Mouse (Mus musculus) liver, embryonic 13.5 days (tissue): ENCODE results near the gene Slc25a1. TPM values are rescaled to one million over a fixed set of nuclear protein-coding genes. Genes with fewer than 3 reads are reported as not detected.
"Not testable (repeated sequence)": the region's sequence is repeated elsewhere in the genome, so short reads cannot be mapped to it uniquely, and the experiment has no call there.

Source experiments
- ATAC-seq: fragments of 200-750 bp; cut with Nextera tagmentation; 2 replicates; pipeline ENCODE4 v1.8.0; 2017; ENCODE audit warnings: low read depth, mild to moderate bottlenecking, moderate number of reproducible peaks, moderate library complexity
- DNase-seq: peaks from one replicate; pipeline ENCODE4 v3.0.0; 2022
- H3K27ac ChIP-seq: fragments of 300-500 bp; sonication (generic); 2 replicates; pipeline ENCODE4 v1.5.1; 2015; ENCODE audit warnings: moderate library complexity, mild to moderate bottlenecking, inconsistent platforms
- H3K27me3 ChIP-seq: fragments of 300-500 bp; sonication (generic); 2 replicates; pipeline ENCODE4 v1.6.1; 2015; ENCODE audit warnings: mild to moderate bottlenecking, inconsistent platforms
- H3K36me3 ChIP-seq: fragments of 300-500 bp; sonication (generic); 2 replicates; pipeline ENCODE4 v1.6.1; 2015; ENCODE audit warnings: mild to moderate bottlenecking, inconsistent platforms
- H3K4me1 ChIP-seq: fragments of 300-500 bp; sonication (generic); replicated peaks from 2 replicates; pipeline ENCODE4 v1.6.1; 2015; ENCODE audit warnings: inconsistent platforms
- H3K4me2 ChIP-seq: fragments of 300-500 bp; sonication (generic); 2 replicates; pipeline ENCODE4 v1.6.1; 2015; ENCODE audit warnings: inconsistent platforms, mild to moderate bottlenecking, moderate library complexity
- H3K4me3 ChIP-seq: fragments of 300-500 bp; sonication (generic); replicated peaks from 2 replicates; pipeline ENCODE4 v1.5.1; 2015; ENCODE audit warnings: mild to moderate bottlenecking, inconsistent platforms
- H3K9ac ChIP-seq: fragments of 300-500 bp; sonication (generic); 2 replicates; pipeline ENCODE4 v1.6.1; 2015; ENCODE audit warnings: mild to moderate bottlenecking, inconsistent platforms
- H3K9me3 ChIP-seq: fragments of 300-500 bp; sonication (generic); replicated peaks from 2 replicates; pipeline ENCODE4 v1.6.1; 2016; ENCODE audit warnings: inconsistent platforms
- WGBS: fragments of 180-500 bp; shearing (Covaris S2); methylation state at CpG from one replicate; pipeline ENCODE4 v1.1.7; 2015; ENCODE audit not compliant: insufficient replicate concordance; 5-methylcytosine and 5-hydroxymethylcytosine counted together
- polyA plus RNA-seq: library from polyadenylated mRNA; unstranded; fragments of >200 nt; fragmentation: Nextera tagmentation; extraction: Ambion mirVana; gene quantifications from 2 replicates; pipeline ENCODE4 v1.2.1, GENCODE M21; 2015

Slc25a1 gene
- polyA plus RNA-seq: 78.6 and 83.0 TPM in 2 replicates

DNA sequence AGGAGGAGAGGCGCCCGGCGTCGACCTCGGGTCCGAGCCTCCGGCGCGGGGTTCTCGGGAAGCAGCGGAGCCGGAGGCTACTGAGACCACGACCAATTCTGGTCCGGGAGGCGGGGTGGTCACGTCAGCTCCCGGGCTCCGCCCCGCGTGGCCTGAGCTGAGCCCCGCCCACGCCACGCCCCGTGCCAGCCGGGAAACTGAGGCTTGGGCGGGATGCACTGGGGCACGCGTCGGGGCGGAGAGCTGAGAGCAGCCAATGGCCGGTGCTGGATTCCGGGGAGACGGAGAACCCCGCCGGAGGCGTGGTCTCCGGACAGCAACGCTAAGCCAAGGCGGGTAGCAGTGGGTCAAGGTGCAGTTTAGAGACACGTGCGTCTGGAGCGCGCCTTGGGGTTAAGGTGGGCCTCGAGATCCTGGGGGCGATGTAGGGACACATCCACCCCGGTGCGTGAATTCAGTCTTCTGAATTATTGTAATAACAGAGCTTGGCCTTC is at the start of gene Slc25a1:
Gene Slc25a1, minus strand, starts transcription at position 133 of the 494 bp plus-strand sequence.
- WGBS: under 1% methylated on average over 47 of the region's 47 CpGs
- DNase-seq: peak; percentile 89
- Histone ChIP-seq H3K4me2 (peak within 1 kb of the TSS; percentile 100), H3K4me3 (peak within 1 kb of the TSS; percentile 91), H3K9me3 (no peaks in the 10 kb centered on the region), H3K27me3 (no peaks in the 10 kb centered on the region), H3K27ac (peak within 1 kb of the TSS; percentile 87), H3K4me1 (peaks cover 62% of the 10 kb centered on the region), H3K9ac (peak within 1 kb of the TSS; percentile 93), H3K36me3 (peaks cover 22% of the 10 kb centered on the region)
- ATAC-seq: peak; percentile 86

- DNase-seq: no peak
- Histone ChIP-seq H3K9ac (no peak overlapping the region), H3K4me3 (no peak overlapping the region), H3K36me3 (no peaks in the 10 kb centered on the region), H3K4me2 (no peak overlapping the region), H3K9me3 (no peaks in the 10 kb centered on the region), H3K27ac (no peak overlapping the region), H3K4me1 (no peaks in the 10 kb centered on the region), H3K27me3 (no peaks in the 10 kb centered on the region)
- WGBS: 63% methylated on average over 5 of the region's 5 CpGs
- ATAC-seq: no peak
These were observed 43.8 kb upstream of the Slc25a1 start for GRCm38 (mm10) chr16:17971853-17972252.

- H3K4me3 ChIP-seq: no peak overlapping the region
- no peak overlapping the region for H3K9ac ChIP-seq
- H3K27ac ChIP-seq: no peak overlapping the region
- no peak overlapping the region for H3K4me2 ChIP-seq
- 71% methylated on average over 7 of the region's 7 CpGs for WGBS
- no peaks in the 10 kb centered on the region for H3K4me1 ChIP-seq
- H3K9me3 ChIP-seq: no peaks in the 10 kb centered on the region
- ATAC-seq (no peak), DNase-seq (no peak)
- H3K27me3 ChIP-seq: no peaks in the 10 kb centered on the region
- no peaks in the 10 kb centered on the region for H3K36me3 ChIP-seq
These were observed 34.1 kb upstream of the Slc25a1 start for GRCm38 (mm10) chr16:17962091-17962490.

DNA sequence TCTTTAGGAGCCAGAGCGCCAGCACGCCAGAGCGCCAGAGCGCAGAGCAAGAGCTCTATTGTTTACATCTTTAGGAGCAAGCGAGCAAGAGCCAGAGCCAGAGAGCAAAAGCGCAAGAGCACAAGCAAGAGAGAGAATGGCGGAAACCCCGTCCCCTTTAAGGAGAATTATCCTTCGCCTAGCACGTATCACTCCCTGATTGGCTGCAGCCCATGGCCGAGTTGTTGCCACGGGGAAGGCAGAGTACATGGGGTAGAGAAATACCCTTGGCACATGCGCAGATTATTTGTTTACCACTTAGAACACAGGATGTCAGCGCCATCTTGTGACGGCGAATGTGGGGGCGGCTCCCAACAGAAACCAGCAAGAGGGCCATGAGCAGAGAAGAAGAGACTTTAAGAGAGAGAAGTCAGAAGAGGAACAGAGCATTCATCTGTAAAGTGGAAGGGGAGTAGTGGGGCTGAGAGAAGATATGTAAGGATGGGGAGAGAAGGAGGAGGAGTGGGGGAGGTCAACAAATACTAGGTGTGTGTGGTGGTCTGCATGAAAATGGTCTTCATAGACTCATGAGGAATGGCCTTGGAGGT is 28.1 kb upstream of the Slc25a1 start:
- H3K4me1 ChIP-seq, H3K9ac ChIP-seq, DNase-seq, H3K4me2 ChIP-seq, H3K4me3 ChIP-seq, H3K27me3 ChIP-seq, H3K36me3 ChIP-seq, ATAC-seq, H3K27ac ChIP-seq, H3K9me3 ChIP-seq: not testable (repeated sequence)
- WGBS: 91% methylated on average over 17 of the region's 17 CpGs

DNA sequence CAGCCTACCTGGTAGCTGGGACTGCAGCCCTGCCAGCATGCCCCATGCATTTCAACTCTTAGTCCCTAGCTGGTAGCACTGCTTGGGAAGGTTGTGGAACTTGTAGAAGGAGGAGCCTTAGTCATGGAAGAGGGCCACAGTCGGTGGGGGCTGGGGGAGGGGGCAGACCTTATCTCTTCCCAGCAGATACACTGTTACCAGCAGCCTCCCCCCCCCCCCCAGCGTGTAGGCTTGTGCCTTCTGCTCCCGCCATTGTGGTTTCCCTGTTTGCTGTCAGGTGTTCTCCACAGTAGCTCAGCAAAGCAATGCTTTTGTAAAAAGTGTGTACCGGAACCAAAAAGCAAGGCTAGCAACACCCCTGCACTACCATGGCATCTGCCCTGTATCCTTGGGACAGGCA is 23.6 kb upstream of the Slc25a1 start:
- Histone ChIP-seq H3K27me3 (no peaks in the 10 kb centered on the region), H3K4me3 (no peak overlapping the region), H3K9ac (no peak overlapping the region), H3K4me1 (no peaks in the 10 kb centered on the region), H3K9me3 (no peaks in the 10 kb centered on the region), H3K4me2 (no peak overlapping the region), H3K27ac (no peak overlapping the region), H3K36me3 (no peaks in the 10 kb centered on the region)
- 39% methylated on average over 4 of the region's 4 CpGs for WGBS
- ATAC-seq: no peak
- no peak for DNase-seq

DNA sequence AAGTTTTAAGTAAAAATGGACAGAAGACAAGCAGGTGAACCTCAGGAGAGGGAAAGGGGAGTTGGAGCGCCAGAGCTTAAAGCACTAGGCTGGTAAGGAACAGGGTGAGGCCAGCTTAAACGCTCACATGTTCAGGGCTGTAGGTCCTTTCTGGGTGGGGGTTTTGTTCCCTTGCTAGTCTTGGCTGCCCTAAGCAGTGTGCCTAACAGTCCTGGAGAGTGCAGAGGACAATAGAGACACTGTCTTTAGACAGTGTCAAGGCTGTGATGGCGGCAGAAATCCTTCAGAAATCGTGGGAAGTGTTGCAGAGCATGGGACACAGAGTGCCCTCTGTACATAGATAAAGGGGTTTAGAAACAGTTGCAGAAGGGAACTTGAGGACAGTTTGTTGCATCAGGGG is 22.0 kb upstream of the Slc25a1 start:
- ATAC-seq (no peak), DNase-seq (no peak)
- Histone ChIP-seq H3K4me3 (no peak overlapping the region), H3K9ac (no peak overlapping the region), H3K36me3 (no peaks in the 10 kb centered on the region), H3K9me3 (no peaks in the 10 kb centered on the region), H3K27ac (no peak overlapping the region), H3K27me3 (no peaks in the 10 kb centered on the region), H3K4me2 (no peak overlapping the region), H3K4me1 (no peaks in the 10 kb centered on the region)
- 67% methylated on average over 4 of the region's 4 CpGs for WGBS

- DNase-seq (no peak), ATAC-seq (no peak)
- Histone ChIP-seq H3K27me3 (no peaks in the 10 kb centered on the region), H3K4me2 (no peak overlapping the region), H3K9ac (no peak overlapping the region), H3K36me3 (no peaks in the 10 kb centered on the region), H3K4me3 (no peak overlapping the region), H3K4me1 (no peaks in the 10 kb centered on the region), H3K9me3 (no peaks in the 10 kb centered on the region), H3K27ac (no peak overlapping the region)
- 37% methylated on average over 2 of the region's 2 CpGs for WGBS
These were observed 21.4 kb upstream of the Slc25a1 start for GRCm38 (mm10) chr16:17949421-17949877.

GRCm38 (mm10) chr16:17945081-17945831 is 17.2 kb upstream of the Slc25a1 start:
- no peak for ATAC-seq
- no peaks in the 10 kb centered on the region for H3K27me3 ChIP-seq
- no peaks in the 10 kb centered on the region for H3K9me3 ChIP-seq
- no peak overlapping the region for H3K4me2 ChIP-seq
- no peak for DNase-seq
- H3K27ac ChIP-seq: no peak overlapping the region
- H3K4me1 ChIP-seq: no peaks in the 10 kb centered on the region
- H3K36me3 ChIP-seq: no peaks in the 10 kb centered on the region
- no peak overlapping the region for H3K4me3 ChIP-seq
- H3K9ac ChIP-seq: no peak overlapping the region
- 49% methylated on average over 7 of the region's 7 CpGs for WGBS

- H3K36me3 ChIP-seq: no peaks in the 10 kb centered on the region
These were observed 15.4 kb upstream of the Slc25a1 start for GRCm38 (mm10) chr16:17943466-17943865.

DNA sequence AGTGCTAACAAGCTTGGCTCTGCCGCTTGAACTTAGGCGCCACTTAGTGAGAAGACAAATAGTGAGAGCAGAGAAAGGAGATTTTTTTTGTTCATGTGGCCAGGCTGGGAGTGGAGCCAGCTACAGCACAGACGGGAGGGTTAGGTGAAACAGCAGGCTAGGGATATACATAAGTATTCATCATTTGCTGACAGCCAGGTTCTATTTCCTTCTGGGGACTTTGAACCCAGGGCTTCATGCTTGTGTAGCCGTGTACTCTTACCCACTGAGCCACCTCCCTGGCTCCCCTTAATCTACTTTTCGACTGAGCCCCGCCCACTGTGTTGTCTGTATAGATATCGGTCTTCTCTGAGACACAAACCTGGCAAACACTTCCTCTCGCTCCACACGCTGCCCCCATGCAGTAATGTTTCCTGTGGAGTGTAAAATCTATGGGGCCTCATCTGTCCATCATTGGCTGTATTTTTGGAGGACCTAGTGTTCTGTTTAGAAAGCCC is 11.3 kb upstream of the Slc25a1 start:
- WGBS: 19% methylated on average over 9 of the region's 9 CpGs
- peak; percentile 88 for ATAC-seq
- H3K27me3 ChIP-seq: no peaks in the 10 kb centered on the region
- peak; percentile 68 for DNase-seq
- peak overlapping the region; percentile 44 for H3K4me2 ChIP-seq
- H3K9me3 ChIP-seq: no peaks in the 10 kb centered on the region
- peak overlapping the region; percentile 20; the same call in 1 of the 2 replicates for H3K9ac ChIP-seq
- no peak overlapping the region; the same call in 1 of the 2 replicates for H3K4me3 ChIP-seq
- peak overlapping the region; percentile 85 for H3K27ac ChIP-seq
- peaks cover 40% of the 10 kb centered on the region for H3K4me1 ChIP-seq
- no peaks in the 10 kb centered on the region for H3K36me3 ChIP-seq

More at GRCm38 (mm10) chr16:17943466-17943865, 15.4 kb upstream of the Slc25a1 start:
- Histone ChIP-seq H3K4me3 (no peak overlapping the region), H3K27ac (no peak overlapping the region), H3K4me2 (no peak overlapping the region), H3K27me3 (no peaks in the 10 kb centered on the region), H3K9ac (no peak overlapping the region), H3K9me3 (no peaks in the 10 kb centered on the region), H3K4me1 (peaks cover 15% of the 10 kb centered on the region)
- DNase-seq: no peak
- 60% methylated on average over 8 of the region's 8 CpGs for WGBS
- ATAC-seq: no peak

DNA sequence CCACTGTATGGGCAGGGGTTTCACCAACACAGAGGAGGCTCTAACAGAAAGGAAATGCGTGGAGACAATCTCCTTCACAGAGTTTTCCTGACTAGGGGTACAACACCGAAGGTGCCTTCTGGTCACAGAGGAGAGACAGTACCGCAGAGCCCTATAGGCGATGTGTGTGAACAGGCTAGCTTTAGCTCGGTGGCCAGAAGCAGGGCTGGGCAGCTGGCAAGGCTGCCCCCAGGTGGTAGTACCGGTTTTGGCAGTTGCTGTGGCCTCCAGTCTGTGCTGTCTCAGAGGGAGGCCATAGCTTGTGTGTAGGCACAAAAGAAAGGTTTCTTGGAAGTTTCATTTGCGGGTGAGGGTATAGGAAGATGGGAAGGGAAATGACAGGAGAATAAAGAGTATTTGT is 10.8 kb upstream of the Slc25a1 start:
- ATAC-seq (peak; percentile 89), DNase-seq (peak; percentile 80)
- WGBS: 5% methylated on average over 7 of the region's 7 CpGs
- Histone ChIP-seq H3K9ac (peak overlapping the region; percentile 20; the same call in 1 of the 2 replicates), H3K27ac (peak overlapping the region; percentile 85), H3K27me3 (no peaks in the 10 kb centered on the region), H3K36me3 (no peaks in the 10 kb centered on the region), H3K4me2 (peak overlapping the region; percentile 44), H3K9me3 (no peaks in the 10 kb centered on the region), H3K4me3 (no peak overlapping the region), H3K4me1 (peaks cover 45% of the 10 kb centered on the region)
